In genomic region chr12:8900919-8901663, GRCm38 (mm10) we compare ENCODE assay signal across 12 mouse cellular contexts. TPM values are rescaled to one million over a fixed set of nuclear protein-coding genes. Genes with fewer than 3 reads are reported as not detected.
A peak's percentile ranks its signal among the peaks of the same experiment; 100 is the strongest.
DNase-seq lines count a peak whose midpoint lies in the region; ATAC-seq lines count a peak whose summit lies in the region.
"Had no signal": no experiment of that assay in that cellular context is flagged by ENCODE, and none has a peak within 500 bp of the region (broad histone marks: within the 10 kb centered on the region; RNA-seq: fewer than 3 reads in every experiment).

No protein-coding gene starts in this region.

- no peaks in the 10 kb centered on the region for H3K9me3 ChIP-seq in lung, embryonic 15.5 days
- H3K9me3 ChIP-seq in stomach, embryonic 16.5 days (replicated peaks; ENCODE audit: control insufficient read depth, low read length): no peaks in the 10 kb centered on the region
- H3K9me3 ChIP-seq: hindbrain, embryonic 15.5 days; midbrain, embryonic 15.5 days had no signal

- no peaks in the 10 kb centered on the region for H3K27me3 ChIP-seq in lung, embryonic 15.5 days
- no peaks in the 10 kb centered on the region for H3K27me3 ChIP-seq in stomach, embryonic 16.5 days (ENCODE audit: control insufficient read depth, insufficient read depth, low read length)
- H3K27me3 ChIP-seq: hindbrain, embryonic 15.5 days; midbrain, embryonic 15.5 days; Patski had no signal

- H3K4me1 ChIP-seq in lung, embryonic 15.5 days: peaks cover 20% of the 10 kb centered on the region
- H3K4me1 ChIP-seq in stomach, embryonic 16.5 days (ENCODE audit: control insufficient read depth, insufficient read depth, low read length): peaks cover 21% of the 10 kb centered on the region
- H3K4me1 ChIP-seq: midbrain, embryonic 15.5 days had no signal

- H3K36me3 ChIP-seq in lung, embryonic 15.5 days: no peaks in the 10 kb centered on the region
- no peaks in the 10 kb centered on the region for H3K36me3 ChIP-seq in stomach, embryonic 16.5 days (ENCODE audit: control insufficient read depth, insufficient read depth, low read length)
- H3K36me3 ChIP-seq: hindbrain, embryonic 15.5 days; midbrain, embryonic 15.5 days had no signal

- WGBS in lung, embryonic 15.5 days: 25% methylated on average over 5 of the region's 5 CpGs
- 29% methylated on average over 5 of the region's 5 CpGs for WGBS in stomach, embryonic 16.5 days

- H3K9ac ChIP-seq in lung, embryonic 15.5 days: no peak overlapping the region
- no peak overlapping the region for H3K9ac ChIP-seq in stomach, embryonic 16.5 days (ENCODE audit: low read length)
- H3K9ac ChIP-seq: hindbrain, embryonic 15.5 days; midbrain, embryonic 15.5 days had no signal

- no peak for DNase-seq in lung, postnatal 14 days
- peak; percentile 88 for DNase-seq in fat pad, adult 2 months (ENCODE audit: extremely low read depth, low read depth, low spot score)
- DNase-seq in kidney, postnatal 4 days: peak; percentile 65 to 73
- no peak for DNase-seq in frontal cortex, postnatal 25 days (ENCODE audit: low spot score in 2 of 2)
- DNase-seq in left cerebral cortex, adult 9 months (ENCODE audit: low spot score in 2 of 2): no peak
- DNase-seq in thymus, postnatal 14 days: no peak
- DNase-seq: spleen, adult 18-20 months had no signal

- no peak overlapping the region for H3K4me3 ChIP-seq in lung, embryonic 15.5 days
- H3K4me3 ChIP-seq in stomach, embryonic 16.5 days (replicated peaks; ENCODE audit: low read length): no peak overlapping the region
- H3K4me3 ChIP-seq: hindbrain, embryonic 15.5 days; midbrain, embryonic 15.5 days had no signal

- H3K4me2 ChIP-seq in lung, embryonic 15.5 days: no peak overlapping the region
- H3K4me2 ChIP-seq in stomach, embryonic 16.5 days (ENCODE audit: low read depth, low read length): no peak overlapping the region
- H3K4me2 ChIP-seq: hindbrain, embryonic 15.5 days; midbrain, embryonic 15.5 days had no signal

- no peak overlapping the region for H3K27ac ChIP-seq in lung, embryonic 15.5 days
- H3K27ac ChIP-seq in stomach, embryonic 16.5 days (ENCODE audit: low read length): peak overlapping the region; percentile 77
- H3K27ac ChIP-seq: hindbrain, embryonic 15.5 days; midbrain, embryonic 15.5 days had no signal

- ATAC-seq in lung, embryonic 15.5 days (ENCODE audit: borderline replicate concordance, extremely low read depth, low FRiP score, low TSS enrichment): 0 out of 2 replicates have a peak, but pooled peaks have one; percentile 7
- peak; percentile 65 for ATAC-seq in stomach, embryonic 16.5 days (ENCODE audit: insufficient read depth, low FRiP score)
- ATAC-seq: midbrain, embryonic 15.5 days had no signal

RNA-seq across cellular contexts. Expression of gene Laptm4a, which starts 20.4 kb away (rescaled TPM):
- 335 and 336 TPM in 2 replicates for polyA plus RNA-seq in lung, embryonic 15.5 days (2015; fragmentation: Nextera tagmentation; extraction: Ambion mirVana)
- polyA plus RNA-seq in stomach, embryonic 16.5 days (2015; fragmentation: Nextera tagmentation; extraction: Ambion mirVana): 358 and 361 TPM in 2 replicates

RNA-seq across cellular contexts. Expression of gene Matn3, which starts 46.6 kb away (rescaled TPM):
- 2.8 TPM in 2 replicates for polyA plus RNA-seq in lung, embryonic 15.5 days (2015; fragmentation: Nextera tagmentation; extraction: Ambion mirVana)
- polyA plus RNA-seq in stomach, embryonic 16.5 days (2015; fragmentation: Nextera tagmentation; extraction: Ambion mirVana): 0.15 and 0.21 TPM in 2 replicates

Comparison
In these comparisons a context has a peak if more than half of its experiments do, and no peak if none do; other contexts are left out.
1. DNase-seq: peak in fat pad, adult 2 months (single experiment) and kidney, postnatal 4 days (2 of 2); none in lung, postnatal 14 days (single experiment), frontal cortex, postnatal 25 days (0 of 2), left cerebral cortex, adult 9 months (0 of 2) and thymus, postnatal 14 days (single experiment).